Mouse (Mus musculus) G1E (cell line): ENCODE measurements around the gene Klk8. TPM values are rescaled to one million over a fixed set of nuclear protein-coding genes. Genes with fewer than 3 reads are reported as not detected.

Experiments
- ATAC-seq: 2 replicates; pipeline ENCODE4 v1.8.0; 2016; ENCODE audit warnings: mild to moderate bottlenecking; ENCODE audit not compliant: insufficient number of reproducible peaks, poor library complexity, low FRiP score, severe bottlenecking; ENCODE audit errors: extremely low read depth
- DNase-seq: peaks from one replicate; pipeline ENCODE4 v3.0.0; 2012; ENCODE audit warnings: low spot score
- H3K27me3 ChIP-seq: 2 replicates; pipeline ENCODE4 v1.6.1; 2012; ENCODE audit warnings: mild to moderate bottlenecking, low read length, inconsistent platforms; ENCODE audit not compliant: insufficient read depth
- H3K36me3 ChIP-seq: replicated peaks from 2 replicates; pipeline ENCODE3; 2012; ENCODE audit warnings: mild to moderate bottlenecking, inconsistent platforms
- H3K4me1 ChIP-seq: 2 replicates; pipeline ENCODE4 v1.6.1; 2012; ENCODE audit warnings: low read depth, low read length, inconsistent platforms, mixed read lengths; ENCODE audit not compliant: insufficient read depth
- H3K4me3 ChIP-seq: 2 replicates; pipeline ENCODE4 v1.5.1; 2012; ENCODE audit warnings: low read depth, mild to moderate bottlenecking, inconsistent platforms, low read length, moderate library complexity, mixed read lengths
- H3K9me3 ChIP-seq: replicated peaks from 2 replicates; pipeline ENCODE4 v1.6.1; 2012; ENCODE audit warnings: inconsistent platforms
- CTCF ChIP-seq: IDR thresholded peaks from 2 replicates; pipeline ENCODE4 v1.5.1; 2012; ENCODE audit warnings: low read depth, low read length, inconsistent platforms, mixed read lengths
- GATA1 ChIP-seq: IDR thresholded peaks from 2 replicates; pipeline ENCODE4 v1.6.1; 2012; ENCODE audit warnings: borderline replicate concordance, low read length, inconsistent platforms, mixed read lengths
- GATA2 ChIP-seq: IDR thresholded peaks from 2 replicates; pipeline ENCODE4 v1.6.1; 2012; ENCODE audit warnings: low read depth, low read length, inconsistent platforms, borderline replicate concordance
- POLR2AphosphoS5 ChIP-seq: IDR thresholded peaks from 2 replicates; pipeline ENCODE4 v1.6.1; 2012; ENCODE audit warnings: low read depth, low read length, inconsistent platforms; ENCODE audit not compliant: insufficient replicate concordance
- TAL1 ChIP-seq: conservative IDR thresholded peaks from 2 replicates; pipeline ENCODE4 v1.6.1; 2012; ENCODE audit warnings: low read depth, low read length, inconsistent platforms, mixed read lengths
- polyA plus RNA-seq: library from polyadenylated mRNA; stranded (reverse); fragments of >175 nt; gene quantifications from 2 replicates; pipeline ENCODE4 v1.2.3, GENCODE M21; 2012
- total RNA-seq, 2 experiments: library from RNA; stranded (forward) in 1 of 2; stranded (reverse) in 1 of 2; fragments of 200-1000 nt in 1 of 2; fragments of >200 nt in 1 of 2; fragmentation: Nextera tagmentation in 1 of 2; gene quantifications; 2 replicates each; pipeline ENCODE4 v1.2.3; 2014 to 2017

Gene Klk8
- total and polyA plus RNA-seq, 3 experiments, result not detected

- TF ChIP-seq CTCF, result no peak
- TF ChIP-seq TAL1, result no peak
- TF ChIP-seq GATA1, result no peak
- TF ChIP-seq POLR2AphosphoS5, result no peak
- TF ChIP-seq GATA2, result no peak
- Histone ChIP-seq H3K9me3 (0 out of 2 replicates have a peak, but pooled peaks cover 7% of the 10 kb centered on the region), H3K4me1 (no peaks in the 10 kb centered on the region), H3K36me3 (no peaks in the 10 kb centered on the region), H3K4me3 (no peak overlapping the region), H3K27me3 (no peaks in the 10 kb centered on the region; the same call in 1 of the 2 replicates)
- DNase-seq (no peak), ATAC-seq (no peak)
Observed at GRCm38 (mm10) chr7:43777423-43777822, 20.0 kb upstream of the Klk8 start.

- DNase-seq (no peak), ATAC-seq (no peak)
- Histone ChIP-seq H3K27me3 (no peaks in the 10 kb centered on the region; the same call in 1 of the 2 replicates), H3K4me1 (0 out of 2 replicates have a peak, but pooled peaks cover 2% of the 10 kb centered on the region), H3K4me3 (no peak overlapping the region), H3K9me3 (peaks cover 7% of the 10 kb centered on the region), H3K36me3 (no peaks in the 10 kb centered on the region)
- TF ChIP-seq GATA1, result no peak
- no peak for TF ChIP-seq CTCF
- no peak for TF ChIP-seq TAL1
- TF ChIP-seq GATA2, result no peak
- TF ChIP-seq POLR2AphosphoS5, result no peak
Observed at GRCm38 (mm10) chr7:43778176-43778970, 19.0 kb upstream of the Klk8 start.

- TF ChIP-seq POLR2AphosphoS5, result no peak
- TF ChIP-seq CTCF, result no peak
- no peak for TF ChIP-seq TAL1
- no peak for TF ChIP-seq GATA1
- TF ChIP-seq GATA2, result no peak
- H3K4me3 ChIP-seq, result no peak overlapping the region
- H3K4me1 ChIP-seq, result 0 out of 2 replicates have a peak, but pooled peaks cover 2% of the 10 kb centered on the region
- ATAC-seq (no peak), DNase-seq (no peak)
- no peaks in the 10 kb centered on the region; the same call in 1 of the 2 replicates for H3K27me3 ChIP-seq
- no peaks in the 10 kb centered on the region for H3K36me3 ChIP-seq
- peaks cover 10% of the 10 kb centered on the region for H3K9me3 ChIP-seq
Observed at GRCm38 (mm10) chr7:43780241-43780640, 17.1 kb upstream of the Klk8 start.

GRCm38 (mm10) chr7:43780746-43781145 lies 16.6 kb upstream of the Klk8 start, which contains the start of gene Klk10:
TSS of gene Klk10 (plus strand) at chr7:43781035.
- no peak for TF ChIP-seq TAL1
- no peak for TF ChIP-seq CTCF
- TF ChIP-seq POLR2AphosphoS5, result no peak
- no peak for TF ChIP-seq GATA2
- TF ChIP-seq GATA1, result no peak
- no peaks in the 10 kb centered on the region for H3K36me3 ChIP-seq
- H3K4me1 ChIP-seq, result 0 out of 2 replicates have a peak, but pooled peaks cover 2% of the 10 kb centered on the region
- no peaks in the 10 kb centered on the region; the same call in 1 of the 2 replicates for H3K27me3 ChIP-seq
- ATAC-seq, result no peak
- no peak for DNase-seq
- peaks cover 10% of the 10 kb centered on the region for H3K9me3 ChIP-seq
- no peak within 1 kb of the TSS for H3K4me3 ChIP-seq

GRCm38 (mm10) chr7:43781541-43781940 lies 15.8 kb upstream of the Klk8 start:
- Histone ChIP-seq H3K4me3 (no peak overlapping the region), H3K27me3 (no peaks in the 10 kb centered on the region; the same call in 1 of the 2 replicates), H3K4me1 (0 out of 2 replicates have a peak, but pooled peaks cover 2% of the 10 kb centered on the region), H3K36me3 (no peaks in the 10 kb centered on the region), H3K9me3 (peaks cover 10% of the 10 kb centered on the region)
- no peak for DNase-seq
- TF ChIP-seq POLR2AphosphoS5 (no peak), CTCF (no peak), GATA1 (no peak), GATA2 (no peak), TAL1 (no peak)
- ATAC-seq, result no peak
